Mouse (Mus musculus): Measurements from ENCODE around the gene Gsta1.
"Not testable (repeated sequence)": the region's sequence is repeated elsewhere in the genome, so short reads cannot be mapped to it uniquely, and the experiment has no call there.

Gsta1 gene

GRCm38 (mm10) chr9:78233121-78233695 lies 2.8 kb downstream of the Gsta1 start:
- not testable (repeated sequence) for DNase-seq (ENCODE audit: low spot score)

DNA sequence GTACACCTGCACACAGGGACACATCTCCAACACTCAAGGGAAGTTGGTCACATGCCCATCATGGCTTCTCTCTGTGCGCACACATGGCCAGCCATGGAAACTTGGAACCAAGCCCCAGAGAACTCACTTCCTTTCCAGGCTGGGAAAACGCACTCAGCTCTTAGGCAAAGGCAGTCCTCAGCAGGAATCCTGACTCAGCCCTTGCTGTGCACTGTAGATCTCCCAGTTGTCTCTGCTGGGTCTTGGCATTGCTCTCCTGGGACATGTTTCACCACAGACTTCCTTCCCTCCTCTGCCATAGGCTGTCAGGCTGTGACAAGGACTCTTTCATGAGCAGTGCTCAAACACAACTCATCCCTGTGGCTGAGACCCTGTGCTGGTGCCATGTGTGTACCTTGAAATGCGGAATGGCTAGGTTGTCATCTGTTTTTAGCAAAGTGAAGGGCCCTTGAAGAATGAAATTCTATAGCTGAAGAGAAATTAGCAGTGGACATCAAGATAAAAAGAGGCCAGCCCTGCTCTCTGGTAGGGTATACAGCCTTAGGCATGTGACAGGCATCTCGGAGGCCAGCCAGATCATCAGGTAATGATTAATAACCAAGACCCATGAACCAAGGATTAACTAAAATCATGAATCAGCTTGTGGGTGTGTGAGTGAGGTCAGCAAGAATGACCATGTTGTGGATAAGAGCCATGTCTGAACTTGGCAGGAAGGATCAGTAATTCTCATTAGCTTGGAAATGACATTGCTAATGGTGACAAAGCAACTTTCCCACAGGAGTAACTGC lies 25.4 kb downstream of the Gsta1 start:
- not testable (repeated sequence) for DNase-seq (ENCODE audit: low spot score)

DNA sequence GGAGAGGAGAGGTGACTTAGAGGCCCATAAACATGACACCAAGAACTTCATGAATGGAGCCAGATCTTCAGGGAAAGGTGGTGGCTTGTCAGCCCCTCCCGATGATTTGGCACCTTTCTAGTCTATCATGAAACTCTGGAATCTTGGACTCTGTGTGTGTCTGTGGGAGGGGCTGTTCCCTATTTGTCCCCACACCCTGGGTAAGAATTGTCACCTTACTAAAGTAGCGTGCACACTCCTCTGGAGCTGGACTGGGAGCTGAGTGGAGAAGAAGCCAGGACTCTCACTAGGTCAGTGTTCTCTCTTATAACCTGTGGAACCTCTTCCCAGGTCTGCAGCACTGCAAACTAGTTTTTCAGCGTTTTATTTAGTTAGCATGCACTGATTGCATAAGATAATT lies 26.5 kb downstream of the Gsta1 start, which contains the start of gene Gm3776:
Gm3776 (plus strand) TSS at position 216 of the 400 bp plus-strand sequence.
- not testable (repeated sequence) for DNase-seq (ENCODE audit: low spot score)

- peak; percentile 27 for DNase-seq (ENCODE audit: low spot score)
Measured at GRCm38 (mm10) chr9:78259688-78260087, 29.2 kb downstream of the Gsta1 start.

GRCm38 (mm10) chr9:78270945-78271344 lies 40.5 kb downstream of the Gsta1 start:
- DNase-seq (ENCODE audit: low spot score) = not testable (repeated sequence)

GRCm38 (mm10) chr9:78282002-78282711 lies 51.7 kb downstream of the Gsta1 start:
- not testable (repeated sequence) for DNase-seq (ENCODE audit: low spot score)

- DNase-seq (ENCODE audit: low spot score) = not testable (repeated sequence)
Measured at GRCm38 (mm10) chr9:78289063-78289462, 58.6 kb downstream of the Gsta1 start.

DNA sequence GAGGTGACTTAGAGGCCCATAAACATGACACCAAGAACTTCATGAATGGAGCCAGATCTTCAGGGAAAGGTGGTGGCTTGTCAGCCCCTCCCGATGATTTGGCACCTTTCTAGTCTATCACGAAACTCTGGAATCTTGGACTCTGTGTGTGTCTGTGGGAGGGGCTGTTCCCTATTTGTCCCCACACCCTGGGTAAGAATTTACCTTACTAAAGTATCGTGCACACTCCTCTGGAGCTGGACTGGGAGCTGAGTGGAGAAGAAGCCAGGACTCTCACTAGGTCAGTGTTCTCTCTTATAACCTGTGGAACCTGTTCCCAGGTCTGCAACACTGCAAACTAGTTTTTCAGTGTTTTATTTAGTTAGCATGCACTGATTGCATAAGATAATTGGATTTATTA lies 59.3 kb downstream of the Gsta1 start, which contains the start of gene Gm10639:
Gm10639 (plus strand) TSS at position 201 of the 400 bp plus-strand sequence.
- DNase-seq (ENCODE audit: low spot score) = not testable (repeated sequence)
